Mouse (Mus musculus) testis, postnatal 10 days (tissue): ENCODE measurements around the gene Caln1.

ENCODE experiments used
- DNase-seq: peaks from one replicate; pipeline ENCODE4 v3.0.0; 2021; ENCODE audit warnings: low spot score

Caln1 gene

DNA sequence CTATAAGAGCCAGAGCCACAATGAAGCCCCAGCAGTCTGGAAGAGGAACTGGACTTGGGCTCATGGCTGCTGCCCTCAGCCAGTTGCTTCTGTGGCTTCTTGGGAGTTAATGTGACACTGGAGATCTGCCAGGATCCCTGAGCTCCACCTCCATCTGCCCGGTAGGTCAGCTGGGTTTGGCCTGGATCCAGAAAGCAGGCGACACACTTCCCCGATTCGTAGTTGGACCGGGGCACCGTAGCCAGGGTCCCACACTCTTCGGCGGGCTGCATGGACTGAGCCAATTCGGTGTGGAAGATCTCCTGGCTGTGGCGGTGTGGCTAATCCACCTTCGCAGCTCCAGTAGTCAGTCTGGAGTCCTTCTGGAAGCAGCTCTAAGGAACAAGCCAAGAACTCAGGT, at the start of gene Caln1:
Caln1 (plus strand) TSS at position 219 of the 400 bp plus-strand sequence.
- DNase-seq: peak; percentile 45

DNA sequence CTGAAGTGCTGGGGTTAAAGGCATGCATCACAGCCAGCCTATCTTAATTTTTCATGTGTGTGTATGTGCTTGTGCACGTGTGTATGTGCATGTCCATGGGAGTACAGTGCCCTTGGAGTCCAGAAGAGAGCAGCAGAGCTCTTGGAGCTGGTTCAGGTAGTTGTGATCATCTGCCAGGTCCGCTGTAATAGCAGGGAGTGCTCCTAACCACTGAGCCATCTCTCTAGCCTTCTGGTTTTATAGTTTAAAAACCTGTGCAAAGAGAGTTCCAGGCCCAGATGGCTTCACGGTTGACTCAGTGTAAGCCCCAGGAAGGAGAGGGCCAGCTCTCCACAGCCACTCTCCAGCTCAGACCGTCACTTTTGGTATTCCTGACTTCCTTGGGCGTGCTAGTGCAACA, 49.5 kb upstream of the Caln1 start:
- no peak for DNase-seq

DNA sequence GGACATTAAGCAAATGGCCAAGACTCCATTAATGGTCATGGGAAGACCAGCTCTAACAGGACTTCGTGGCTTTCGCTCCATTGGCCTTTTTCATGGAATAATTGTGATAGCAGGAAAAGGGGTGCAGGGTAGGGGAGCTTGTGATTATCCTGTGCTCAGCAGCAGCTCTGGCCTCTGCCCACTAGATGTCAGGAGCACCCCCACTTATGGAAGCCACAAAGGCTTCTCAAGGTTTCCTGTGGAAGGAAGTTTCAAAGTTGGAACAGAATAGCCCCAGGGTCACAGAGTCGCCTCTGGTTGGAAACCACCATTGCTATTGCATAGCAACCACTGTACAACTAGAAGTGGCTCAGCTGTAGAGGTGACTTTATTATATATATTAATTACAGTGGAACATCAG, 48.8 kb upstream of the Caln1 start:
- DNase-seq: no peak

DNA sequence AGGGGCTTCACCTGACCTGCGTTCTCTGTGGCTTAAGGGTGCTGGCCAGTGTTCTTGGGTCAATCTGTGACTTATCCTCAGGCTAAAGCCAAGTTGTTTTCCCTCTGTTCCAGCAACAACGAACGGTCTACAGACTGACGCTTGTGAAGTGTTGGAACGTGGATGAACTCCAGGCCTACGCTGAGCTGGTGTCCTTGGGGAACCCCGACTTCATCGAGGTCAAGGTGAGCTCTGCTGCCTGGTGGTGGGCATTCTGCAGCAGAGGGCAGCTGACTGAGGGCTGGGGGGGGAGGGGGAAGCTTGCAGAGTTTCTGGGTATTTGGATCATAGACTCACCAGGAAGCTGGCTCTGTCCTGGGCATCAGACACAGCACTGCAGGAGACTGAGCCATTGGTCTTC, 43.8 kb upstream of the Caln1 start:
- DNase-seq: no peak

- no peak for DNase-seq
Observed at GRCm38 (mm10) chr5:130327615-130328263, 41.5 kb upstream of the Caln1 start.

GRCm38 (mm10) chr5:130328366-130328765, 40.9 kb upstream of the Caln1 start:
- no peak for DNase-seq

GRCm38 (mm10) chr5:130329889-130330288, 39.4 kb upstream of the Caln1 start:
- no peak for DNase-seq

GRCm38 (mm10) chr5:130330801-130331200, 38.5 kb upstream of the Caln1 start:
- DNase-seq: no peak

- DNase-seq: no peak
Observed at GRCm38 (mm10) chr5:130331206-130331605, 38.0 kb upstream of the Caln1 start.

- no peak for DNase-seq
Observed at GRCm38 (mm10) chr5:130333566-130333965, 35.7 kb upstream of the Caln1 start.

GRCm38 (mm10) chr5:130333971-130334370, 35.3 kb upstream of the Caln1 start:
- DNase-seq: no peak

DNA sequence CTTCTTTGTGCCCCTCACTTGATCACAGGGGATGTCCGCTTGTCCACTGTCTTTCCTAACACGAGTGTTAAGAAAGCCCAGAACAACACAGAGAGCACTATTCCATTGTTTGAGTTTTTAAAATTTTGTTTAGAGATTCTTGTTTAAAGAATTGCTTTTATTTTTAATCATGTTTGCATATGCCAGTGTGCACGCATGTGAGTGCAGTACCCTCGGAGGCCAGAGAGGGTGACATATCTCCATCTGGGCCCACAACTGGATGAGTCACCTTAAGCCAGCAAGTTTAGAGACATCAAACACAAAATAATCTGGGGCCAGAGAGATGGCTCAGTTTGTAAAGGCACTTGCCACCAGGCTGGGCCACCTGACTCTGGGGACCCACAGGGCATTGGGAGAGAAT, 33.8 kb upstream of the Caln1 start:
- no peak for DNase-seq

GRCm38 (mm10) chr5:130340656-130341055, 28.6 kb upstream of the Caln1 start:
- no peak for DNase-seq

- no peak for DNase-seq
Observed at GRCm38 (mm10) chr5:130344999-130345398, 24.3 kb upstream of the Caln1 start.

DNA sequence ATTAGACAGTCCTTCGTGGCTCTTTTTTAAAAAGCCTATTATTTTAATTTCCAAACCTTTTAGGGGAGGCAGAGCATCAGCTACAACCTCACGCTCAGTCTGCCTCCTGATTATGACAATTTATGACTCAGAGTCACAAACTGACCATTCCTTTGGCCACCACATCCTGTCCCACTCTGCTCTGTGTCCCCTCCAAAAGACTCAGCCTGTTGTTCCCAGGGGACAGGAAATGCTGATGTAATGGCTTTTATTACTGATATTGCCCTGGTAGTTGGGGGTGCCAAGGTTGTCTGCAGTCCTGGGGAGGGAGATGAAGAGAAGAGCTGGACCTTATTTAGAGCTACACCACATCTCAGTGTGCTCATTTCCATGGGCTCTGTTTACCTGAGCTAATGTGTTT, 23.4 kb upstream of the Caln1 start:
- DNase-seq: no peak

DNA sequence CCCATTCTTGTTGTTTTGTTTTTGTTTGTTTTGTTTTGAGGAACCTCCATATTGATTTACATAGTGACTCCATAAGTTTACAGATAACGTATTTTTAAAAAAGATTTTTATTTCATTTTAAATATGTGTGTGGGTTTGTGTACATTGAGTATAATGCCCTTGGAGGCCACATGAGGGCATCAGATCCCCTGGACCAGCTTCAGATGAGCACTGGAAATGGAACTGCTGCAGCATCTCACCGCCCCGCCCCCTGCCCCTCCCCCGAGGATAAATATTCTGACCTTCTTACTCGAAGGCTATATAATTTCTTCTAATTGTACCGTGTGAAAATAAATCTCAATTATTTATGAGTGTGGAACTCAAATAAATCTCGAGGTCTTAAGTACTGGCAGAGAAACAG, 14.0 kb upstream of the Caln1 start:
- no peak for DNase-seq

- DNase-seq: no peak
Observed at GRCm38 (mm10) chr5:130363111-130363510, 6.1 kb upstream of the Caln1 start.

GRCm38 (mm10) chr5:130363773-130364172, 5.5 kb upstream of the Caln1 start:
- peak; percentile 45 for DNase-seq

DNA sequence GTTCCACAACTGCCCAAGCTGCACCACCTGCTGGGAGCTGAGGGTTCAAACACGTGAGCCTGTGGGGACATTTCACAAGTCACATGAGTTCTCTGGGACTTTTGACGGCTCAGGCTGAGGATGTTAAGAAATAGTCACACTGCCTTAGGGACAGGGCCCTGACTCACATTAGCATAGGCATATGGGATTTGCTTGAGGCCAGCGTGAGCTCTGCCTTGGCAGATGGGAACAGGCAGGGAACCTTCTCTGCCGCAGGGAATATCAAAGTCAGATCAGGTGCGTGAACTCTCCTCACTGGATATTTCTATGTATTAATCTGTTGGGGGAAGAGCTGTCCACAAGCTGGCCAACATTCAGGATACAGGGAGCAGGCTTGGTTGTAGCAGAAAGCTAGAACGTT, 1.0 kb upstream of the Caln1 start:
- no peak for DNase-seq

DNA sequence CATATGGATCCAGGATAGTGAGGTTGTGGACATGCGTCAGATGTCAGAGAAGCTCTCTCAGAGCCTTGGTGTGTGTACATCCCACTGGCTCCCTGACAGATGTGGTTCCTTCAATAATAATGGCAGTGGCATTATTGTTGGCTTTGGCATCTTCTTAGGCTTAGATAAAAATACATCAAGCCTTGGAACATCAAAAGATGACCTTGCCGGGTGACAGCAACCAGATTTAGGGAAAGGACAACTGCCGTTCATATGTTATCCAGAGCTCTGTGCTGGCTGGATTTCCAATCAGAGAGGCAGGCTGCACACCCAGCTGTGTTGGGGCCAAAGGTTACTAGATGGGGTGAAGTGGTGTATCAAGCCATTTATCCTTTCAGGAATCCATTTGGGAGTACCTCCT, 6.2 kb downstream of the Caln1 start:
- DNase-seq: no peak

GRCm38 (mm10) chr5:130384222-130384912, 15.1 kb downstream of the Caln1 start, which contains the start of gene A330070K13Rik:
A330070K13Rik (minus strand) TSS chr5:130384631.
- DNase-seq: no peak

- DNase-seq: no peak
Observed at GRCm38 (mm10) chr5:130386418-130386817, 17.2 kb downstream of the Caln1 start.

GRCm38 (mm10) chr5:130393618-130394355, 24.5 kb downstream of the Caln1 start:
- DNase-seq: no peak
